Mouse (Mus musculus) liver, adult 2 months (tissue): ENCODE measurements around the gene Fndc3b.

Source experiments
- CTCF ChIP-seq: fragments of 200-500 bp; IDR thresholded peaks from 2 replicates; pipeline ENCODE4 v1.5.1; 2011; ENCODE audit warnings: low read depth, low read length, control low read depth
- POLR2A ChIP-seq: fragments of 200-500 bp; IDR thresholded peaks from 2 replicates; pipeline ENCODE4 v1.6.1; 2011; ENCODE audit warnings: low read length, control low read depth; ENCODE audit not compliant: insufficient read depth; ENCODE audit errors: extremely low read depth

DNA sequence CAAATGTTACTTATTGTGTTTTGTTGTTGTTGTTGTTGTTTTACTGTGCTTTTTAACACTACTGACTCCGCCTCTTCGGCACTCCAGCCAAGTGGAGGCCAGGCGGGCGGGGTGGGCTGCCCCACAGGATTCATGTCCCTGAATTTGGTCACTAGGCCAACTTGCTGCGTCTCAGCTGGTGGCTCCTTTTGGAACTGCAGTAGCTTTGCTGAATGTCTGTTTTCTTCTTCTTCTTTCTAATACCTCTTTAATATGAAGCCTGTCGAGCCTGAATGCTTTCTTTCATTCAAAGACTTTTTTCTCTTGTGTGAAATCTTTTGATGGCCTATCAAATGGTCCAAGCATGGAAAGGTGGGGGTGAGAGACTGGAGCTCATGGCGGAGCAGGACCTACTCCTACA, 235.2 kb downstream of the Fndc3b start:
- TF ChIP-seq CTCF (no peak), POLR2A (no peak)
